Mouse (Mus musculus) telencephalon, adult 2 months (tissue): ENCODE results near the gene Pard3b.
A peak's percentile ranks its signal among the peaks of the same experiment; 100 is the strongest.

Source experiments
- DNase-seq: peaks from one replicate; pipeline ENCODE4 v3.0.0-alpha.2; 2011; ENCODE audit warnings: low read depth, low spot score

Gene Pard3b

GRCm38 (mm10) chr1:62449193-62449875 is 810.7 kb downstream of the Pard3b start:
- DNase-seq = no peak

GRCm38 (mm10) chr1:62465536-62465935 is 826.9 kb downstream of the Pard3b start:
- DNase-seq = no peak

GRCm38 (mm10) chr1:62466544-62466943 is 827.9 kb downstream of the Pard3b start:
- DNase-seq = no peak

GRCm38 (mm10) chr1:62483059-62483458 is 844.4 kb downstream of the Pard3b start:
- DNase-seq = no peak

GRCm38 (mm10) chr1:62488871-62489270 is 850.2 kb downstream of the Pard3b start:
- DNase-seq = peak; percentile 13

- no peak for DNase-seq
Measured at GRCm38 (mm10) chr1:62499146-62499545, 860.5 kb downstream of the Pard3b start.

- no peak for DNase-seq
Measured at GRCm38 (mm10) chr1:62510501-62510900, 871.9 kb downstream of the Pard3b start.

- no peak for DNase-seq
Measured at GRCm38 (mm10) chr1:62511681-62512080, 873.1 kb downstream of the Pard3b start.

GRCm38 (mm10) chr1:62518621-62519213 is 880.1 kb downstream of the Pard3b start:
- DNase-seq = no peak

- no peak for DNase-seq
Measured at GRCm38 (mm10) chr1:62521368-62521767, 882.7 kb downstream of the Pard3b start.

- DNase-seq = no peak
Measured at GRCm38 (mm10) chr1:62522761-62523160, 884.1 kb downstream of the Pard3b start.

GRCm38 (mm10) chr1:62527788-62528187 is 889.2 kb downstream of the Pard3b start:
- DNase-seq = no peak

- no peak for DNase-seq
Measured at GRCm38 (mm10) chr1:62529941-62530340, 891.3 kb downstream of the Pard3b start.

GRCm38 (mm10) chr1:62532426-62533126 is 894.0 kb downstream of the Pard3b start:
- no peak for DNase-seq

GRCm38 (mm10) chr1:62548953-62549352 is 910.3 kb downstream of the Pard3b start:
- DNase-seq = no peak

GRCm38 (mm10) chr1:62550546-62550945 is 911.9 kb downstream of the Pard3b start:
- DNase-seq = no peak

GRCm38 (mm10) chr1:62551516-62551915 is 912.9 kb downstream of the Pard3b start:
- peak; percentile 28 for DNase-seq

GRCm38 (mm10) chr1:62555838-62556237 is 917.2 kb downstream of the Pard3b start:
- DNase-seq = no peak

- no peak for DNase-seq
Measured at GRCm38 (mm10) chr1:62562987-62563386, 924.4 kb downstream of the Pard3b start.

GRCm38 (mm10) chr1:62564245-62565119 is 925.9 kb downstream of the Pard3b start:
- DNase-seq = no peak

- no peak for DNase-seq
Measured at GRCm38 (mm10) chr1:62565120-62565809, 926.6 kb downstream of the Pard3b start.
